Mouse (Mus musculus) lung, postnatal 0 days (tissue): ENCODE data around the gene Gabbr2.

Source experiments
- CTCF ChIP-seq: IDR thresholded peaks from 2 replicates; pipeline ENCODE4 v1.5.1; 2016; ENCODE audit warnings: antibody characterized with exemption, mild to moderate bottlenecking
- EP300 ChIP-seq: IDR thresholded peaks from 2 replicates; pipeline ENCODE4 v1.6.1; 2016; ENCODE audit warnings: antibody characterized with exemption, mild to moderate bottlenecking, control low read depth

DNA sequence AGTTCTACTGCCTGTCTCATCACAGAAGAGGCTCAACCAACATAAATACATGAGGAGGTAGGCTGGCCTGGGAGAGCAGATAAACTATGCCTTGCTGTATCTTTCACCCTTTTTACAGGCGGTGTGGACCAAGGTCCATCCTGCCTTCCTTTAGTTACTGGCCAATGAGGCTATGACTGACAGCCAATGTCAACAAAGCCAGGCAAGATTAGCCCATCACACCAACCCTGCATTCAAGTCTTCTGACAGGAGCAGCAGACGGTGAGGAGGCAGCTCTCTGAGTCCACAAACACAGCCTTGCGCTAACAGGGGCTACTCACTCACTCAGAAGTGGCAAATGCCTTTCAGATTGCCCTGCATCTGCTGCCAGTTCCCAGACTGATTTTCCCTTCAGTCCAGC lies 3.4 kb downstream of the Gabbr2 start:
- TF ChIP-seq EP300 (no peak), CTCF (no peak)
